Mouse (Mus musculus): Measurements from ENCODE around the gene Tmem102.

Tmem102 gene

GRCm38 (mm10) chr11:69822080-69822479, 16.7 kb upstream of the Tmem102 start, which contains the start of gene Spem1:
TSS of gene Spem1 (minus strand) at chr11:69822180.
- DNase-seq (ENCODE audit: low spot score in 2 of 2): no peak

- DNase-seq (ENCODE audit: low spot score in 2 of 2): no peak
These were observed 13.4 kb upstream of the Tmem102 start for GRCm38 (mm10) chr11:69818871-69819270.

GRCm38 (mm10) chr11:69818365-69818764, 12.9 kb upstream of the Tmem102 start, which contains the start of gene Spem2:
TSS of gene Spem2 (minus strand) at chr11:69818465.
- no peak for DNase-seq (ENCODE audit: low spot score in 2 of 2)

- DNase-seq (ENCODE audit: low spot score in 2 of 2): no peak
These were observed 11.1 kb upstream of the Tmem102 start for GRCm38 (mm10) chr11:69816520-69816919.

- DNase-seq (ENCODE audit: low spot score in 2 of 2): no peak
These were observed 9.7 kb upstream of the Tmem102 start, which contains the start of gene Gm39566 for GRCm38 (mm10) chr11:69815155-69815554. TSS of gene Gm39566 (minus strand) at chr11:69815298.

GRCm38 (mm10) chr11:69810280-69810679, 4.9 kb upstream of the Tmem102 start:
- no peak for DNase-seq (ENCODE audit: low spot score in 2 of 2)

- no peak for DNase-seq (ENCODE audit: low spot score in 2 of 2)
These were observed 2.2 kb upstream of the Tmem102 start for GRCm38 (mm10) chr11:69807641-69808040.

- no peak for DNase-seq (ENCODE audit: low spot score in 2 of 2)
These were observed 954 bp upstream of the Tmem102 start for GRCm38 (mm10) chr11:69806378-69806777.

- DNase-seq (ENCODE audit: low spot score in 2 of 2): no peak
These were observed 828 bp downstream of the Tmem102 start for GRCm38 (mm10) chr11:69804652-69804940.

- peak; percentile 45 to 61 for DNase-seq (ENCODE audit: low spot score in 2 of 2)
These were observed 1.4 kb downstream of the Tmem102 start for GRCm38 (mm10) chr11:69803786-69804651.

GRCm38 (mm10) chr11:69803328-69803727, 2.1 kb downstream of the Tmem102 start:
- no peak for DNase-seq (ENCODE audit: low spot score in 2 of 2)

- DNase-seq (ENCODE audit: low spot score in 2 of 2): peak in 1 of 2 experiments; percentile 34
These were observed 2.7 kb downstream of the Tmem102 start for GRCm38 (mm10) chr11:69802648-69803105.

- no peak for DNase-seq (ENCODE audit: low spot score in 2 of 2)
These were observed 3.9 kb downstream of the Tmem102 start, which contains the start of gene Fgf11 for GRCm38 (mm10) chr11:69801379-69801977. TSS of gene Fgf11 (minus strand) at chr11:69801857.

GRCm38 (mm10) chr11:69800392-69801197, 4.8 kb downstream of the Tmem102 start:
- DNase-seq (ENCODE audit: low spot score in 2 of 2): no peak

- peak; percentile 38 to 41 for DNase-seq (ENCODE audit: low spot score in 2 of 2)
These were observed 5.4 kb downstream of the Tmem102 start for GRCm38 (mm10) chr11:69800138-69800391.

- DNase-seq (ENCODE audit: low spot score in 2 of 2): peak in 1 of 2 experiments; percentile 59
These were observed 5.9 kb downstream of the Tmem102 start for GRCm38 (mm10) chr11:69799394-69800137.

GRCm38 (mm10) chr11:69797924-69798323, 7.5 kb downstream of the Tmem102 start:
- no peak for DNase-seq (ENCODE audit: low spot score in 2 of 2)

- DNase-seq (ENCODE audit: low spot score in 2 of 2): no peak
These were observed 9.4 kb downstream of the Tmem102 start for GRCm38 (mm10) chr11:69795983-69796435.

- DNase-seq (ENCODE audit: low spot score in 2 of 2): peak; percentile 93 to 94
These were observed 10.0 kb downstream of the Tmem102 start, which contains the start of gene Chrnb1 for GRCm38 (mm10) chr11:69795168-69795982. TSS of gene Chrnb1 (minus strand) at chr11:69795943.

GRCm38 (mm10) chr11:69793429-69793828, 12.0 kb downstream of the Tmem102 start:
- no peak for DNase-seq (ENCODE audit: low spot score in 2 of 2)
